Mouse (Mus musculus) ovary, adult 10 weeks (tissue): Measurements from ENCODE around the gene Pmvk. TPM values are rescaled to one million over a fixed set of nuclear protein-coding genes. Genes with fewer than 3 reads are reported as not detected.

Experiments
- polyA plus RNA-seq: library from polyadenylated mRNA; stranded (reverse); fragments of 350-450 nt; fragmentation: Illumina TruSeq; extraction: RNeasy Lipid Tissue Mini Kit (QIAGEN cat#74804); gene quantifications from one replicate; pipeline ENCODE4 v1.2.3, GENCODE M21; 2014

Gene Pmvk
- 0.68 TPM for polyA plus RNA-seq

GRCm38 (mm10) chr3:89454401-89455177, at the start of gene Pmvk:
Gene Pmvk, plus strand, starts transcription at chr3:89454541.

DNA sequence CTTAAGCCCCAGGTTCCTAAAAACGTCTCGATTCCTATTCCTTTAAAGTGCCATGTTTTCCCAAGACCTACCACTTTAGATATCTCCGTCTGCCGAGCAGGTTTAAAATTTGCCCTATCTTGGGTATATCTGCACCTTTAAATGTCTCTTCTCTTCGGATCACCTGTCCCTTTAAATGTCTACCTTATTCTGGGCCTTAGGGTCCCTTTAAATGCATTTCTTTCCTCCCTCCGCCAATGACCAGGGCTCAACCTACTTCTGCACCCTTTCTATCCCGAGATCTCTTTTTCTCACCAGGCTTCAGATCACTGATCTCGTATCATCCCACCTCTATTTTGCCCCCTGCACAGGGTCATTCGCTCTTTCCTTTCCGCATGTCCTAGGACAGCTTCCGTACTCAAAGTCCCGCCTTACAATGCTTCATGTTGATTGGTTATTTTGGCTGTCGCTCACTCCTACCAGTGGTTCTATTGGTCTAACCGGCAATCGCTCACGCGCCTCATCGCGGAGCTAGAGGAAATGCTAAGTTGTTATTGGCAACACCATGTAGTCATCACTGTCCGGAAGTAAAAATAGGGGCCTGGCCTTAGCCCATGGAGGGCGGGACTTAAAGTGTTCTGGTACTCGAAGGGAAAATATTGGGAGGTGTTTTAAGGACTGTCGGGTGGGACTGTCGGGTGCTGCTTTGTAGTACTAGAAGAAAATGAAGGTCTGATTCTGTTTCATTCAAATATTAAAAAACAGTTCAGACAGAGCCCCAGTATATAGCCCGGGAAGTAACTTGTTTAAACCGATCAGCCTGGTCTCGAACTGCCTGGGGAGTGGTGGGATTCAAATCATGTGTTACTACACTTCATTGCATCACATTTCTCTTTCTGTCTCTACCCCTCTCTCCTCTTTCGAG, 42.6 kb upstream of the Pmvk start, which contains the start of gene Flad1:
Flad1 (minus strand) TSS at position 381 of the 904 bp plus-strand sequence.

GRCm38 (mm10) chr3:89418170-89418860, 36.0 kb upstream of the Pmvk start, which contains the start of the genes Cks1b and Shc1:
Gene Cks1b, minus strand, starts transcription at chr3:89418383.
Gene Shc1, plus strand, starts transcription at chr3:89418443.

DNA sequence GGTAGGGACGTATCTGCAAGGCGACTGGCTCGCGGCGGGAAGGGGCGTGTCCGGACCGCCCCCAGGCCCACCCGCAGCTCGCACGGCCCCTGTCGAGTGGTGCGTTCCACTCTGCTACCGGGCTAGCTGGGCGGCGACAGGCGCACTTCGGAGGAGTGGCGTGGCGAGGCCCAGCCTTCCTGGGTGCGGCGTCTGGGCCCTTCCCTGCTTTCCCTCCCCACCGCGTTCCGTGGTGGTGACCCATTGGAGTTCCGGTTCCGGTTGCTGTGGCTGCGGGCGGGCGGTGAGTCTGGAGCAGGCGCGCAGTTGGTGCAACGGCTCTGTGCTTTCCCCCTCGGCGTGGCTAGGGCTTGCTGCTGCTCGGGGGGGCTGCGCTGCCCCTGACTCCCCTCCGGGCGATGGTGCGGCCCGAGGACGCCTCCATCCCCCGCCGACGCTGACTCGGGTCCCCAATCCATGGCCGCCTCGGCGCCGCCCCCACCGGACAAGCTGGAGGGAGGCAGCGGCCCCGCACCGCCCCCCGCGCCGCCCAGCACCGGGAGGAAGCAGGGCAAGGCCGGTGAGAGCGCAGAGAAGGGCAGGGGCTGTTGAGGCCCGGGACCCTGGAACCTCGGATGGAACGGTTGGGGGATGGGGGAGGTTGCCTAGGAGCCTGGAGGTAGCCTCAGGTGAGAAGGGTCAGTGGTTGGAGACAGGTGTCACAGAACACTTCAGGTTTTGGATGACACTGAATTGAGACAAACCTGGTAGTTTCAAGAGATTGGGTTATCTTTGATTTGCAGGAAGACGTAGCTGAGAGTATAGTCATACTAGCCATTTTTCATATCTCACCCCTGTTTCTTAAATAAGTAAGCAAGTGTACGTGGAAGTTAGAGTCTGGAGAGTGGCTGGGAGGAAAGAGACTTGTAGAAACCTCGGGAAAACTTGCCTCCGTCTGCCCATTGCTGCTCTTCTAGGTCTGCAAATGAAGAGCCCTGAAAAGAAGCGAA, 23.9 kb upstream of the Pmvk start, which contains the start of gene Pygo2:
Pygo2 (plus strand) TSS at position 44 of the 989 bp plus-strand sequence.

DNA sequence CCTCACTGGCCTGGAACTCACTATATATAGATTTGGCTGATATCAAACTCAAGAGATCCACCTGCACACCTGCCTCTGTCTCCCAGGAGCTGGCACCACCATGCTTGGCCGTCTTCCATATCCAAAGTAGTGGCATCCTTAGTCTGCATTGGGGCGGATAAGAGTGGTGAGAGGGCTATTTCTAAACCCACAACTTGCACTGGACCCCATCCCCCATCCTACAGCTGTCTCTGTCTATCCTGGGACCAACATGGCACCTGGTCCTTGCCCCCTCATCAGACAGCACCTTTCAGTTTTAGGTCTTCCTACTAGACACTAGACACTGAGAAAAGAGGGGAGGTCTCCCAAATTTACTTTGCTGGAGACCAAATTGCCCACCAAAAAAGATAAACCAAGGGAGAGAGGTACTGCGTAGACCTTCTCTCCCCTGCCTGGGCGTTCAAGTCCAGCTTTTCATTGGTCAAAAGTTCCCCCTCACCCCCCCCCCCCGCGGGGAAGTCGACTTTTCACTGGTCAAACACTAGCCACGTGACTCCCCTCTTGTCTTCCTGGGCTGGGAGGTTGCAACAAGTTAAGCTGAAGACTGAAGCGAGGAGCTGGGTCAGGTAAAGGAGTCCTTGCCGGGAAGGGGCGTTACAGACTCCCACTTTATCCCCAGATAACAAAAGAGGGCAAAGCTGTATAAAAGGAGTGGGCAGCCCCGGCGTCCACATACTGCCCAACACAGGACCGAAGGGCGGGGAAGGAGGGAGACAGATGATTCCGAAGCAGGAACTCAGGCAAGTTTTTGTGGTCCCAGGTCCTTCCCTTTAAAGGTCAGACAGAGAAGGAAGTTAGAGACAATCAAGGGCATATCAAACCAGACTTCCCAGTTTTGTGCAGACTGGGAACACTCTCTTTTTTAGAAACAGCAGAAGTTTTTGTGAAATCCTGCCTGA, 17.9 kb upstream of the Pmvk start, which contains the start of gene Pbxip1:
Pbxip1 (plus strand) TSS at position 531 of the 938 bp plus-strand sequence.

Other genes with a start within 250 kb of the Pmvk start
- 0.57 TPM for gene Thbs3, start 239.4 kb upstream of the Pmvk start, polyA plus RNA-seq
- 26.7 TPM for gene Mtx1, start 227.5 kb upstream of the Pmvk start, polyA plus RNA-seq
- gene Muc1, start 225.5 kb upstream of the Pmvk start, polyA plus RNA-seq: 2.4 TPM
- 23.2 TPM for gene Krtcap2, start 208.6 kb upstream of the Pmvk start, polyA plus RNA-seq
- gene Trim46, start 208.2 kb upstream of the Pmvk start, polyA plus RNA-seq: not detected
- gene Dpm3, start 195.2 kb upstream of the Pmvk start, polyA plus RNA-seq: not detected
- gene Slc50a1, start 184.0 kb upstream of the Pmvk start, polyA plus RNA-seq: 15.4 TPM
- gene Efna1, start 173.4 kb upstream of the Pmvk start, polyA plus RNA-seq: 4.2 TPM
- not detected for gene Efna3, start 131.6 kb upstream of the Pmvk start, polyA plus RNA-seq
- gene Efna4, start 116.5 kb upstream of the Pmvk start, polyA plus RNA-seq: not detected
- 5.8 TPM for gene Adam15, start 104.5 kb upstream of the Pmvk start, polyA plus RNA-seq
- gene Dcst2, start 92.6 kb upstream of the Pmvk start, polyA plus RNA-seq: not detected
- gene Dcst1, start 89.3 kb upstream of the Pmvk start, polyA plus RNA-seq: not detected
- 1.5 TPM for gene Zbtb7b, start 59.8 kb upstream of the Pmvk start, polyA plus RNA-seq
- 1.6 TPM for gene Lenep, start 51.7 kb upstream of the Pmvk start, polyA plus RNA-seq
- 0.66 TPM for gene Flad1, start 42.7 kb upstream of the Pmvk start, polyA plus RNA-seq
- gene Cks1b, start 36.2 kb upstream of the Pmvk start, polyA plus RNA-seq: 23.3 TPM
- 43.4 TPM for gene Shc1, start 36.1 kb upstream of the Pmvk start, polyA plus RNA-seq
- gene Pygo2, start 24.3 kb upstream of the Pmvk start, polyA plus RNA-seq: 10.8 TPM
- 18.8 TPM for gene Pbxip1, start 17.8 kb upstream of the Pmvk start, polyA plus RNA-seq
- gene Kcnn3, start 65.6 kb downstream of the Pmvk start, polyA plus RNA-seq: 4.8 TPM